Mouse (Mus musculus) cerebellum, adult 8-10 months (tissue): ENCODE data around the gene Lgals7.
A peak's percentile ranks its signal among the peaks of the same experiment; 100 is the strongest.

ENCODE experiments used
- DNase-seq: peaks from one replicate; pipeline ENCODE4 v3.0.0; 2022

Gene Lgals7

GRCm38 (mm10) chr7:28831411-28832125, 32.1 kb upstream of the Lgals7 start:
- no peak for DNase-seq

- no peak for DNase-seq
Observed at GRCm38 (mm10) chr7:28832137-28832536, 31.5 kb upstream of the Lgals7 start.

GRCm38 (mm10) chr7:28833723-28834347, 29.8 kb upstream of the Lgals7 start, which contains the start of gene Lgals4:
Lgals4 (plus strand) TSS chr7:28833854.
- DNase-seq = no peak

GRCm38 (mm10) chr7:28836936-28837335, 26.7 kb upstream of the Lgals7 start:
- DNase-seq = no peak

GRCm38 (mm10) chr7:28838331-28838730, 25.3 kb upstream of the Lgals7 start:
- DNase-seq = no peak

- DNase-seq = no peak
Observed at GRCm38 (mm10) chr7:28847273-28847672, 16.4 kb upstream of the Lgals7 start.

GRCm38 (mm10) chr7:28849700-28850236, 13.9 kb upstream of the Lgals7 start:
- DNase-seq = no peak

- no peak for DNase-seq
Observed at GRCm38 (mm10) chr7:28850642-28851041, 13.0 kb upstream of the Lgals7 start.

- no peak for DNase-seq
Observed at GRCm38 (mm10) chr7:28859953-28860352, 3.7 kb upstream of the Lgals7 start.

- DNase-seq = no peak
Observed at GRCm38 (mm10) chr7:28860898-28861297, 2.8 kb upstream of the Lgals7 start.

GRCm38 (mm10) chr7:28862817-28863499, 695 bp upstream of the Lgals7 start:
- no peak for DNase-seq

GRCm38 (mm10) chr7:28864288-28864750, 666 bp downstream of the Lgals7 start:
- DNase-seq = no peak

GRCm38 (mm10) chr7:28865481-28866300, 2.0 kb downstream of the Lgals7 start:
- DNase-seq = no peak

- DNase-seq = no peak
Observed at GRCm38 (mm10) chr7:28866769-28867507, 3.3 kb downstream of the Lgals7 start.

- peak; percentile 73 for DNase-seq
Observed at GRCm38 (mm10) chr7:28867508-28868340, 4.1 kb downstream of the Lgals7 start.

GRCm38 (mm10) chr7:28870901-28871664, 7.4 kb downstream of the Lgals7 start:
- no peak for DNase-seq

GRCm38 (mm10) chr7:28874565-28874964, 10.9 kb downstream of the Lgals7 start:
- no peak for DNase-seq

GRCm38 (mm10) chr7:28876099-28876498, 12.4 kb downstream of the Lgals7 start:
- no peak for DNase-seq

- DNase-seq = no peak
Observed at GRCm38 (mm10) chr7:28877155-28877554, 13.5 kb downstream of the Lgals7 start.

GRCm38 (mm10) chr7:28877856-28878255, 14.2 kb downstream of the Lgals7 start:
- no peak for DNase-seq
